Mouse (Mus musculus) heart, postnatal 0 days (tissue): Measurements from ENCODE around the gene Mkks. TPM values are rescaled to one million over a fixed set of nuclear protein-coding genes. Genes with fewer than 3 reads are reported as not detected.

Experiments used
- ATAC-seq: fragments of 200-750 bp; cut with Nextera tagmentation; 2 replicates; pipeline ENCODE4 v1.8.0; 2017; ENCODE audit warnings: low read depth, moderate number of reproducible peaks, moderate library complexity; ENCODE audit not compliant: insufficient read depth
- DNase-seq: peaks from one replicate; pipeline ENCODE4 v3.0.0-alpha.2; 2016; ENCODE audit warnings: low spot score
- H3K27ac ChIP-seq: fragments of 300-500 bp; sonication (generic); 2 replicates; pipeline ENCODE4 v1.5.1; 2014; ENCODE audit warnings: low read depth, mild to moderate bottlenecking
- H3K27me3 ChIP-seq: fragments of 300-500 bp; sonication (generic); 2 replicates; pipeline ENCODE4 v1.6.1; 2014; ENCODE audit warnings: low read length, mixed read lengths; ENCODE audit not compliant: control insufficient read depth, insufficient read depth
- H3K36me3 ChIP-seq: fragments of 300-500 bp; sonication (generic); replicated peaks from 2 replicates; pipeline ENCODE4 v1.6.1; 2014; ENCODE audit warnings: low read length, mixed read lengths; ENCODE audit not compliant: control insufficient read depth, insufficient read depth
- H3K4me1 ChIP-seq: fragments of 300-500 bp; sonication (generic); 2 replicates; pipeline ENCODE4 v1.6.1; 2014; ENCODE audit warnings: antibody characterized with exemption; ENCODE audit not compliant: control insufficient read depth, insufficient read depth
- H3K4me2 ChIP-seq: fragments of 300-500 bp; sonication (generic); 2 replicates; pipeline ENCODE4 v1.6.1; 2014; ENCODE audit warnings: low read depth, mild to moderate bottlenecking, low read length, moderate library complexity
- H3K4me3 ChIP-seq: fragments of 300-500 bp; sonication (generic); 2 replicates; pipeline ENCODE4 v1.5.1; 2014; ENCODE audit warnings: low read depth, low read length
- H3K9ac ChIP-seq: fragments of 300-500 bp; sonication (generic); replicated peaks from 2 replicates; pipeline ENCODE4 v1.6.1; 2014; ENCODE audit warnings: low read depth, low read length, mixed read lengths
- H3K9me3 ChIP-seq: fragments of 300-500 bp; sonication (generic); replicated peaks from 2 replicates; pipeline ENCODE4 v1.6.1; 2016; ENCODE audit warnings: low read length; ENCODE audit not compliant: control insufficient read depth
- CTCF ChIP-seq: IDR thresholded peaks from 2 replicates; pipeline ENCODE4 v1.5.1; 2016; ENCODE audit warnings: antibody characterized with exemption, control low read depth, low read depth
- EP300 ChIP-seq: IDR thresholded peaks from 2 replicates; pipeline ENCODE4 v1.6.1; 2016; ENCODE audit warnings: antibody characterized with exemption, low read depth
- WGBS: fragments of 180-500 bp; shearing (Covaris S2); extraction: QIAGEN DNeasy Blood & Tissue Kit; methylation state at CpG from one replicate; pipeline ENCODE4 v1.1.7; 2014; 5-methylcytosine and 5-hydroxymethylcytosine counted together
- polyA plus RNA-seq: library from polyadenylated mRNA; unstranded; fragments of >200 nt; fragmentation: Nextera tagmentation; extraction: Ambion mirVana; gene quantifications from 2 replicates; pipeline ENCODE4 v1.2.1, GENCODE M21; 2015
- total RNA-seq: library from RNA; depleted of rRNA; stranded (reverse); fragments of >200 nt; gene quantifications from 2 replicates; pipeline ENCODE4 v1.2.3, GENCODE M21; 2014; ENCODE audit warnings: low replicate concordance

The Mkks gene
- total and polyA plus RNA-seq, 2 experiments from 2014 or later = 14.6 to 20.8 TPM

GRCm38 (mm10) chr2:136886846-136887245, 4.3 kb downstream of the Mkks start:
- Histone ChIP-seq H3K4me2 (no peak overlapping the region), H3K9me3 (no peaks in the 10 kb centered on the region), H3K4me3 (no peak overlapping the region), H3K27me3 (no peaks in the 10 kb centered on the region), H3K9ac (no peak overlapping the region), H3K27ac (no peak overlapping the region), H3K36me3 (peaks cover 37% of the 10 kb centered on the region), H3K4me1 (peaks cover 7% of the 10 kb centered on the region)
- WGBS = 56% methylated on average over 4 of the region's 4 CpGs
- no peak for ATAC-seq
- DNase-seq = no peak
- TF ChIP-seq CTCF = peak; percentile 52
- TF ChIP-seq EP300 = no peak

GRCm38 (mm10) chr2:136885579-136885978, 5.6 kb downstream of the Mkks start, which contains the start of gene AL731706.2:
Gene AL731706.2, minus strand, starts transcription at chr2:136885679.
- no peak for DNase-seq
- H3K9me3 ChIP-seq = no peaks in the 10 kb centered on the region
- no peak within 1 kb of the TSS for H3K27ac ChIP-seq
- TF ChIP-seq EP300 (no peak), CTCF (no peak)
- peaks cover 7% of the 10 kb centered on the region for H3K4me1 ChIP-seq
- WGBS = 92% methylated on average over 2 of the region's 2 CpGs
- no peak within 1 kb of the TSS for H3K4me3 ChIP-seq
- no peak within 1 kb of the TSS for H3K4me2 ChIP-seq
- H3K9ac ChIP-seq = no peak within 1 kb of the TSS
- H3K36me3 ChIP-seq = peaks cover 50% of the 10 kb centered on the region
- no peaks in the 10 kb centered on the region for H3K27me3 ChIP-seq
- ATAC-seq = no peak

- TF ChIP-seq CTCF (no peak), EP300 (no peak)
Measured at GRCm38 (mm10) chr2:136854543-136855388, 36.4 kb downstream of the Mkks start.

GRCm38 (mm10) chr2:136850366-136850765, 40.8 kb downstream of the Mkks start:
- H3K27me3 ChIP-seq = no peaks in the 10 kb centered on the region
- no peak overlapping the region for H3K4me3 ChIP-seq
- no peaks in the 10 kb centered on the region for H3K4me1 ChIP-seq
- ATAC-seq = no peak
- TF ChIP-seq CTCF = no peak
- no peak for TF ChIP-seq EP300
- H3K9ac ChIP-seq = no peak overlapping the region
- no peaks in the 10 kb centered on the region for H3K36me3 ChIP-seq
- H3K27ac ChIP-seq = no peak overlapping the region
- DNase-seq = no peak
- H3K4me2 ChIP-seq = no peak overlapping the region
- no peaks in the 10 kb centered on the region for H3K9me3 ChIP-seq
- WGBS = 36% methylated on average over 3 of the region's 3 CpGs

More at GRCm38 (mm10) chr2:136854543-136855388, 36.4 kb downstream of the Mkks start:
- no peaks in the 10 kb centered on the region for H3K9me3 ChIP-seq
- ATAC-seq (no peak), DNase-seq (no peak)
- no peak overlapping the region for H3K4me3 ChIP-seq
- no peaks in the 10 kb centered on the region for H3K27me3 ChIP-seq
- WGBS = 57% methylated on average over 5 of the region's 5 CpGs
- H3K36me3 ChIP-seq = no peaks in the 10 kb centered on the region
- no peak overlapping the region for H3K27ac ChIP-seq
- no peak overlapping the region for H3K9ac ChIP-seq
- no peak overlapping the region for H3K4me2 ChIP-seq
- H3K4me1 ChIP-seq = no peaks in the 10 kb centered on the region

GRCm38 (mm10) chr2:136837994-136838393, 53.2 kb downstream of the Mkks start:
- peaks cover 17% of the 10 kb centered on the region for H3K4me1 ChIP-seq
- H3K9ac ChIP-seq = no peak overlapping the region
- H3K4me3 ChIP-seq = no peak overlapping the region
- H3K9me3 ChIP-seq = no peaks in the 10 kb centered on the region
- no peaks in the 10 kb centered on the region for H3K36me3 ChIP-seq
- peak overlapping the region; percentile 46; the same call in 1 of the 2 replicates for H3K27ac ChIP-seq
- H3K27me3 ChIP-seq = no peaks in the 10 kb centered on the region
- 21% methylated on average over 1 of the region's 1 CpGs for WGBS
- DNase-seq = peak; percentile 46
- TF ChIP-seq CTCF (no peak), EP300 (no peak)
- ATAC-seq = peak; percentile 75; the same call in 1 of the 2 replicates
- no peak overlapping the region for H3K4me2 ChIP-seq
